ENCODE assay signal across 8 mouse cellular contexts in the genomic region with DNA sequence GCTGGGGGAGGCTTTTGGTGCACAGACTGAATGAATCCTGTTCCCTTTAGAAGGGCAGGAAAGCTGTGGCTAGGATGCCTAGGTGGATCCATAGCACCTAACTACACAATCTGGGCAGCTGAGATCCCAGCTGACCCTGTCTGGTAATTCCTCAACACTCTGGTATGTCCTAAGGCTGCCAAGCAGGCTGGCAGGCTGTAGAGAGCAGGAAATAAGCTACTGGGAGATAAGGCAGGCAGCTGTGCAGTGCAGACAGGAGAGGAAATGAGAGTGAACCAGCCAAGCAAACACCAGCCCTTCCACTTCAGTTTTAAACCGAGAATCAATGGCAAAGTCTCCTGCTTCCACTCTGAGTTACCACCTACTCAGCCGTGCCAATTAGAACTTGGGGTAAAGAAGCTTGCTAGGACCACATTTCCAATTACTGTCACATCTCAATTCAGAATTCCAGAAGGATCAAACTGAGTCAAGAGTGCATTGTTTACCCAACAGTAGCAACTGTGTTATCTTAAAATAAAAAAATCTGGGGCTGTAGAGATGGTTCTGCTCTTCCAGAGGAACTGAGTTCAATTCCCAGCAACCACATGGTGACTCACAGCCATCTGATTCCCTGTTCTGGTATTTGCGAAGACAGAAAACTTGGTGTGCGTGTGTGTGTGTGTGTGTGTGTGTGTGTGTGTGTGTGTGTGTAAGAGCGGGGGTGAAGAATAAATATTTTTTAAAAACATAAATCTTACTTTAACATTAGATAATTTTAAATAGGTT.
DNase-seq lines count a peak whose midpoint lies in the region; ATAC-seq and TF ChIP-seq lines count a peak whose summit lies in the region.

No protein-coding gene starts in this region.

- H3K36me3 ChIP-seq in forebrain, embryonic 15.5 days, result peaks cover 19% of the 10 kb centered on the region
- H3K36me3 ChIP-seq in forebrain, embryonic 10.5 days (replicated peaks), result peaks cover 31% of the 10 kb centered on the region
- H3K36me3 ChIP-seq in heart, postnatal 0 days (replicated peaks; ENCODE audit: control insufficient read depth, insufficient read depth, low read length), result 0 out of 2 replicates have a peak, but pooled peaks cover 8% of the 10 kb centered on the region

- peaks cover 15% of the 10 kb centered on the region for H3K4me1 ChIP-seq in forebrain, embryonic 15.5 days
- peaks cover 7% of the 10 kb centered on the region; the same call in 1 of the 2 replicates for H3K4me1 ChIP-seq in forebrain, embryonic 10.5 days
- H3K4me1 ChIP-seq in heart, postnatal 0 days (ENCODE audit: control insufficient read depth, insufficient read depth), result peaks cover 23% of the 10 kb centered on the region

- H3K27me3 ChIP-seq in forebrain, embryonic 15.5 days, result no peaks in the 10 kb centered on the region
- H3K27me3 ChIP-seq in forebrain, embryonic 10.5 days (ENCODE audit: poor library complexity, severe bottlenecking), result no peaks in the 10 kb centered on the region
- H3K27me3 ChIP-seq in heart, postnatal 0 days (ENCODE audit: control insufficient read depth, insufficient read depth, low read length), result no peaks in the 10 kb centered on the region

- peak; percentile 86 for TF ChIP-seq EP300 in heart, postnatal 0 days (IDR thresholded peaks at IDR 0.05; ENCODE audit: low read depth)

- WGBS in forebrain, embryonic 15.5 days, result 56% methylated on average over 5 of the region's 5 CpGs
- 80% methylated on average over 5 of the region's 5 CpGs for WGBS in forebrain, embryonic 10.5 days
- WGBS in heart, postnatal 0 days, result 33% methylated on average over 5 of the region's 5 CpGs

- peak overlapping the region; percentile 9; the same call in 1 of the 2 replicates for H3K27ac ChIP-seq in forebrain, embryonic 15.5 days (replicated peaks)
- H3K27ac ChIP-seq in forebrain, embryonic 10.5 days, result no peak overlapping the region
- H3K27ac ChIP-seq in heart, postnatal 0 days (ENCODE audit: low read depth), result peak overlapping the region; percentile 81

- no peaks in the 10 kb centered on the region for H3K9me3 ChIP-seq in forebrain, embryonic 15.5 days
- peaks cover 9% of the 10 kb centered on the region; the same call in 1 of the 2 replicates for H3K9me3 ChIP-seq in forebrain, embryonic 10.5 days
- 0 out of 2 replicates have a peak, but pooled peaks cover 5% of the 10 kb centered on the region for H3K9me3 ChIP-seq in heart, postnatal 0 days (replicated peaks; ENCODE audit: control insufficient read depth, low read length)

- DNase-seq in forebrain, embryonic 10.5 days (ENCODE audit: extremely low spot score, low spot score), result no peak
- DNase-seq in B cell, adult 2 months, result peak; percentile 16 to 17
- DNase-seq in c-Kit-positive CD71-negative TER-119-negative erythroid progenitor cells, embryonic 14.5 days (ENCODE audit: low read depth), result peak; percentile 24
- DNase-seq in heart, postnatal 0 days (ENCODE audit: low spot score), result peak; percentile 93
- DNase-seq in kidney, postnatal 36 days, result peak; percentile 46 to 54
- peak; percentile 86 for DNase-seq in lung, postnatal 25 days (ENCODE audit: low spot score)
- peak; percentile 48 to 63 for DNase-seq in urinary bladder, postnatal 36 days (ENCODE audit: low spot score in 2 of 2)

- no peak overlapping the region for H3K9ac ChIP-seq in forebrain, embryonic 15.5 days (replicated peaks)
- H3K9ac ChIP-seq in heart, postnatal 0 days (replicated peaks; ENCODE audit: low read depth, low read length), result no peak overlapping the region

- 0 out of 2 replicates have a peak, but pooled peaks have one; percentile 41 for ATAC-seq in forebrain, embryonic 15.5 days (replicated peaks)
- ATAC-seq in heart, postnatal 0 days (ENCODE audit: insufficient read depth, low read depth), result peak; percentile 99

- H3K4me2 ChIP-seq in forebrain, embryonic 15.5 days (replicated peaks), result no peak overlapping the region
- H3K4me2 ChIP-seq in heart, postnatal 0 days (ENCODE audit: low read depth, low read length), result peak overlapping the region; percentile 36; the same call in 1 of the 2 replicates

- H3K4me3 ChIP-seq in forebrain, embryonic 15.5 days, result no peak overlapping the region
- no peak overlapping the region for H3K4me3 ChIP-seq in forebrain, embryonic 10.5 days
- no peak overlapping the region for H3K4me3 ChIP-seq in heart, postnatal 0 days (ENCODE audit: low read depth, low read length)

- TF ChIP-seq CTCF in heart, postnatal 0 days (IDR thresholded peaks at IDR 0.05; ENCODE audit: low read depth), result no peak
